Mouse (Mus musculus) 3T3-L1 (cell line): ENCODE measurements around the gene Kbtbd7.
A peak's percentile ranks its signal among the peaks of the same experiment; 100 is the strongest.
"Not testable (repeated sequence)": the region's sequence is repeated elsewhere in the genome, so short reads cannot be mapped to it uniquely, and the experiment has no call there.

Source experiments
- DNase-seq: peaks from one replicate; pipeline ENCODE4 v3.0.0-alpha.2; 2015; ENCODE audit warnings: low read depth, low spot score

Kbtbd7 gene

DNA sequence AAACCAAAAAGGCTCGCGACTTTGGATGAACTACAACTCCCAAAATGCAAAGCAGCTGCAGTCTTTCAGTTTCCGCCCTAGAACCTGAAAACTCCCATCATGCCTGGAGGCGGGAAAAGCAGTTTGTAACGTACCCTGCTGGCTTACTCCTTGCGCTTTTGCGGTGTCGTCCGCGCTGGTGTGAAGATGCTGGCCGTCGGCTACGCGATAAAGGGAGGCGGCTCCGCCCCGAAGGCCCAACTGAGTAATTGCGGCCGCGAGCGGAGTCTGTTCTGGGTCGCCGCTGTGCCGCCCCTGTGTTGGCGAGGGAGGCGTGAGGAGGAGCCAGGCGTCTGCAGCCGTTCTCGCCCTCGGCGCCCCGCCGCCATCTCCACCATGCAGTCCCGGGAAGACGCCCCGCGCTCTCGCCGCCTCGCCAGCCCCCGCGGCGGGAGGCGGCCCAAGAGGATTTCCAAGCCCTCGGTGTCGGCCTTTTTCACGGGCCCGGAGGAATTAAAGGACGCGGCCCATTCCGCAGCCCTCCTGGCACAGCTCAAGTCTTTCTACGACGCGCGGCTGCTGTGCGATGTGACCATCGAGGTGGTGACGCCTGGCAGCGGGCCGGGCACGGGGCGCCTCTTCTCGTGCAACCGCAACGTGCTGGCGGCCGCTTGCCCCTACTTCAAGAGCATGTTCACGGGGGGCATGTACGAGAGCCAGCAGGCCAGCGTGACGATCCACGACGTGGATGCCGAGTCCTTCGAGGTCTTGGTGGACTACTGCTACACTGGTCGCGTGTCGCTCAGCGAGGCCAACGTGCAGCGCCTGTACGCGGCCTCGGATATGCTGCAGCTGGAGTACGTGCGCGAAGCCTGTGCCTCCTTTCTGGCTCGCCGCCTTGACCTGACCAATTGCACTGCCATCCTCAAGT, 25.6 kb downstream of the Kbtbd7 start, which contains the start of gene Kbtbd6:
TSS of gene Kbtbd6 (plus strand) at position 155 of the 910 bp plus-strand sequence.
- peak; percentile 33 for DNase-seq

DNA sequence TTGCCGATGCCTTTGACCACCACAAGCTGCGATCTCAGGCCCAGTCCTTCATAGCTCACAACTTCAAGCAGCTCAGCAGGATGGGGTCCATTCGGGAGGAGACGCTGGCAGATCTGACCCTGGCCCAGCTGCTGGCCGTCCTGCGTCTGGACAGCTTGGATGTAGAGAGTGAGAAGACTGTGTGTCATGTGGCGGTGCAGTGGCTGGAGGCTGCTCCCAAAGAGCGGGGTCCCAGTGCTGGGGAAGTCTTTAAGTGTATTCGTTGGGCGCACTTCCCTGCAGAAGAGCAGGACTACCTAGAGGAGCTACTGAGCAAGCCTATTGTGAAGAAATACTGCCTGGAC, 26.3 kb downstream of the Kbtbd7 start:
- not testable (repeated sequence) for DNase-seq

- no peak for DNase-seq
Observed at GRCm38 (mm10) chr14:79460401-79460800, 34.1 kb downstream of the Kbtbd7 start.

- DNase-seq, result no peak
Observed at GRCm38 (mm10) chr14:79460988-79461387, 34.7 kb downstream of the Kbtbd7 start.

DNA sequence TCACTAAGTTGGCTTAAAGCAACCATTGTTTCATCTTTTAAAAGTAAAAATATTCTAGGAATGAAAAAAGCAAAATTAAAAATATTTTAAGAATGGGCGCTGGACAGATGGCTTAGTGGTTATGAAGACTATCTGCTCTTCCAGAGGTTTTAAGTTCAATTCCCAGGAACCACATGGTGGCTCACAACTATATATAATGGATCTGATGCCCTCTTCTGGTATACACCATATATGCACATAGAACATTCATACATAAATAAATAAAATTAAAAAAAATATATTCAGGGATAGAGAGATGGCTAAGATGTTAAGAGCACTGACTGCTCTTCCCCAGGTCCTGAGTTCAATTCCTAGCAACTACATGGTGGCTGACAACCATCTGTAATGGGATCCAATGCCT, 39.3 kb downstream of the Kbtbd7 start:
- DNase-seq, result peak; percentile 50

- peak; percentile 77 for DNase-seq
Observed at GRCm38 (mm10) chr14:79467621-79468020, 41.3 kb downstream of the Kbtbd7 start.

- DNase-seq, result no peak
Observed at GRCm38 (mm10) chr14:79473384-79473783, 47.1 kb downstream of the Kbtbd7 start.
